8 mouse cellular contexts compared by ENCODE assay signal in the genomic region with DNA sequence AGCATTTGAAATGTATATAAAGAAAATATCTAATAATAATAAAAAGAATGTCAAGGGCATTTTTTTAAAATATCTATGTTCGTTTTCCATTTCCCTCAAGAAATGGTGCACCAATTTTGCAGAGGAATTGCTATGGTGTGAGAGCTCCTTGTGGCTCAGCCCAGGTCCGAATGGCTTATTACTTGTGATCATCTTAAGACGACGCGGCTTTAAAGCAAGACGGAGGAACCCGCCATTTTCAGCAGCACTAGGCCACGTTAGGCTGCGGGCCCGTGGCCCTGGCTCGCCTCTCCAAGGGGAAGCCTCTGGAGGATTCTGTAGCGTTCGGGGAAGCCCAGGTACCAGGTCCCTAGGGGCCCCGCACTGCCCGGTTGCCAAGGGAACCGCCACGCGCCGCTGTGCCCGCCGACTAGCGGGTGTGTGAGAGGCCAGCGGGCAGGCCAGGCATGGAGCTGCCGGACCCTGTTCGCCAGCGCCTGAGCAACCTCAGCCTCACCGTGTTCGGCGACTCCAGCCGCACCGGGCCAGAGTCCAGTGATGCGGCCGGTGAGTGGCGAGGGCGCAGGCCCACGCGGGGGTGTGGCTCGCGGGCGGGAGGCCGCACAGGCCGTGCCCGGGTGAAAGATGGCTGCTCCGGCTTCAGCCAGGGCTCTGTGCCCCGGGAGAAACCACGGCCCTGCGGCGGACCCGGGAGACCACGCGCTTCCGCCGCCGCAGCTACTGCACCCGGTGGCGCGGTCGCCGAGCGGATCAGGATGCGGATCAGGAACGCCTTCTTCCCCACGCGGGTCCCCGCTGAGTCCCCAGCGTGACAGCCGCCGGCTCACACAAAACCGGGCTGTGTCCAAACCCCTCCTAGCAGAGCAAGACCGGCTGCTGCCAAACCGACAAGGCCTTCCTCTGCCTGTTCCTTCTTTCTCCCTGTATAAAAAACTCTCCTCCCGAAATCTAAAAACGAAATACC. TPM values are rescaled to one million over a fixed set of nuclear protein-coding genes. Genes with fewer than 3 reads are reported as not detected.
DNase-seq lines count a peak whose midpoint lies in the region; ATAC-seq lines count a peak whose summit lies in the region.

TSS of gene Tmem17 (plus strand) at position 51 of the 964 bp plus-strand sequence.

- peak within 1 kb of the TSS; percentile 100 for H3K27ac ChIP-seq in hindbrain, embryonic 15.5 days (replicated peaks)

- H3K36me3 ChIP-seq in hindbrain, embryonic 15.5 days, result 0 out of 2 replicates have a peak, but pooled peaks cover 1% of the 10 kb centered on the region

- H3K4me2 ChIP-seq in hindbrain, embryonic 15.5 days, result peak within 1 kb of the TSS; percentile 83

- peak; percentile 97 for ATAC-seq in hindbrain, embryonic 15.5 days (ENCODE audit: low FRiP score, low read depth)

- DNase-seq in WW6 (ENCODE audit: low read depth, low spot score), result peak; percentile 64
- DNase-seq in cerebellum, postnatal 25 days, result peak; percentile 97
- DNase-seq in gastrocnemius, adult 18-20 months (ENCODE audit: low spot score), result peak; percentile 90
- peak; percentile 81 for DNase-seq in left cerebral cortex, adult 11 months (ENCODE audit: low spot score)
- peak; percentile 91 for DNase-seq in lung, postnatal 36 days
- peak; percentile 84 for DNase-seq in retina, embryonic 14.5 days (ENCODE audit: low spot score)
- DNase-seq in thymus, postnatal 36 days, result peak; percentile 70 to 71

- no peaks in the 10 kb centered on the region for H3K27me3 ChIP-seq in hindbrain, embryonic 15.5 days

- H3K9ac ChIP-seq in hindbrain, embryonic 15.5 days, result peak within 1 kb of the TSS; percentile 95

- WGBS in hindbrain, embryonic 15.5 days, result 1% methylated on average over 70 of the region's 73 CpGs

- peak within 1 kb of the TSS; percentile 89 for H3K4me3 ChIP-seq in hindbrain, embryonic 15.5 days

- H3K9me3 ChIP-seq in hindbrain, embryonic 15.5 days, result no peaks in the 10 kb centered on the region

- H3K4me1 ChIP-seq in hindbrain, embryonic 15.5 days (replicated peaks), result peaks cover 10% of the 10 kb centered on the region; the same call in 1 of the 2 replicates

RNA-seq across cellular contexts. Expression of gene Tmem17, which starts in this region (rescaled TPM):
- 1 to 10 TPM; 1.9 to 2.0 TPM for total RNA-seq in gastrocnemius, adult 18-20 months (2021)
- polyA plus RNA-seq in hindbrain, embryonic 15.5 days (2015; fragmentation: Nextera tagmentation; extraction: Ambion mirVana), result 22.2 and 23.5 TPM in 2 replicates

Comparison
In these comparisons a context has a peak if more than half of its experiments do, and no peak if none do; other contexts are left out.
1. Peak in every context shown above with its lines: DNase-seq, ATAC-seq, H3K4me3 ChIP-seq and H3K27ac ChIP-seq.